Mouse (Mus musculus): ENCODE results near the gene Aicda. TPM values are rescaled to one million over a fixed set of nuclear protein-coding genes. Genes with fewer than 3 reads are reported as not detected.

Aicda gene
- polyA plus RNA-seq, 1 experiment, result not detected

- no peak overlapping the region for H3K27ac ChIP-seq (ENCODE audit: insufficient read depth, low read length)
- no peaks in the 10 kb centered on the region for H3K27me3 ChIP-seq (ENCODE audit: control insufficient read depth, insufficient read depth, low read length, poor library complexity, severe bottlenecking)
- no peak overlapping the region for H3K4me3 ChIP-seq (ENCODE audit: low read depth, low read length)
- no peaks in the 10 kb centered on the region for H3K4me1 ChIP-seq (ENCODE audit: control insufficient read depth, insufficient read depth, low read length)
- H3K36me3 ChIP-seq (ENCODE audit: control insufficient read depth, insufficient read depth, low read length, poor library complexity, severe bottlenecking), result no peaks in the 10 kb centered on the region
- H3K9ac ChIP-seq (ENCODE audit: low read depth, poor library complexity, severe bottlenecking), result no peak overlapping the region
- TF ChIP-seq CTCF (IDR thresholded peaks at IDR 0.05; ENCODE audit: low read depth, low read length) (no peak), POLR2A (IDR thresholded peaks at IDR 0.05; ENCODE audit: insufficient read depth, low read length) (no peak), EP300 (IDR thresholded peaks at IDR 0.05; ENCODE audit: insufficient read depth, low read depth, low read length) (no peak)
- no peaks in the 10 kb centered on the region for H3K9me3 ChIP-seq (replicated peaks; ENCODE audit: control insufficient read depth, insufficient read depth, low read length, poor library complexity, severe bottlenecking)
Observed at GRCm38 (mm10) chr6:122544672-122545071, 8.9 kb upstream of the Aicda start.

- TF ChIP-seq CTCF (IDR thresholded peaks at IDR 0.05; ENCODE audit: low read depth, low read length) (no peak), EP300 (IDR thresholded peaks at IDR 0.05; ENCODE audit: insufficient read depth, low read depth, low read length) (no peak), POLR2A (IDR thresholded peaks at IDR 0.05; ENCODE audit: insufficient read depth, low read length) (no peak)
- no peak overlapping the region for H3K4me3 ChIP-seq (ENCODE audit: low read depth, low read length)
- no peaks in the 10 kb centered on the region for H3K9me3 ChIP-seq (replicated peaks; ENCODE audit: control insufficient read depth, insufficient read depth, low read length, poor library complexity, severe bottlenecking)
- H3K9ac ChIP-seq (ENCODE audit: low read depth, poor library complexity, severe bottlenecking), result no peak overlapping the region
- no peaks in the 10 kb centered on the region for H3K27me3 ChIP-seq (ENCODE audit: control insufficient read depth, insufficient read depth, low read length, poor library complexity, severe bottlenecking)
- no peaks in the 10 kb centered on the region for H3K36me3 ChIP-seq (ENCODE audit: control insufficient read depth, insufficient read depth, low read length, poor library complexity, severe bottlenecking)
- H3K4me1 ChIP-seq (ENCODE audit: control insufficient read depth, insufficient read depth, low read length), result no peaks in the 10 kb centered on the region
- no peak overlapping the region for H3K27ac ChIP-seq (ENCODE audit: insufficient read depth, low read length)
Observed at GRCm38 (mm10) chr6:122545289-122545882, 8.2 kb upstream of the Aicda start.

GRCm38 (mm10) chr6:122545948-122546347 is 7.7 kb upstream of the Aicda start:
- Histone ChIP-seq H3K9me3 (replicated peaks; ENCODE audit: control insufficient read depth, insufficient read depth, low read length, poor library complexity, severe bottlenecking) (no peaks in the 10 kb centered on the region), H3K36me3 (ENCODE audit: control insufficient read depth, insufficient read depth, low read length, poor library complexity, severe bottlenecking) (no peaks in the 10 kb centered on the region), H3K27ac (ENCODE audit: insufficient read depth, low read length) (no peak overlapping the region), H3K27me3 (ENCODE audit: control insufficient read depth, insufficient read depth, low read length, poor library complexity, severe bottlenecking) (no peaks in the 10 kb centered on the region), H3K9ac (ENCODE audit: low read depth, poor library complexity, severe bottlenecking) (no peak overlapping the region), H3K4me3 (ENCODE audit: low read depth, low read length) (no peak overlapping the region), H3K4me1 (ENCODE audit: control insufficient read depth, insufficient read depth, low read length) (no peaks in the 10 kb centered on the region)
- TF ChIP-seq POLR2A (IDR thresholded peaks at IDR 0.05; ENCODE audit: insufficient read depth, low read length) (no peak), EP300 (IDR thresholded peaks at IDR 0.05; ENCODE audit: insufficient read depth, low read depth, low read length) (no peak)

- no peak overlapping the region for H3K9ac ChIP-seq (ENCODE audit: low read depth, poor library complexity, severe bottlenecking)
- H3K4me1 ChIP-seq (ENCODE audit: control insufficient read depth, insufficient read depth, low read length), result no peaks in the 10 kb centered on the region
- no peaks in the 10 kb centered on the region for H3K9me3 ChIP-seq (replicated peaks; ENCODE audit: control insufficient read depth, insufficient read depth, low read length, poor library complexity, severe bottlenecking)
- no peak overlapping the region for H3K27ac ChIP-seq (ENCODE audit: insufficient read depth, low read length)
- no peak for TF ChIP-seq EP300 (IDR thresholded peaks at IDR 0.05; ENCODE audit: insufficient read depth, low read depth, low read length)
- no peak for TF ChIP-seq CTCF (IDR thresholded peaks at IDR 0.05; ENCODE audit: low read depth, low read length)
- TF ChIP-seq POLR2A (IDR thresholded peaks at IDR 0.05; ENCODE audit: insufficient read depth, low read length), result no peak
- H3K36me3 ChIP-seq (ENCODE audit: control insufficient read depth, insufficient read depth, low read length, poor library complexity, severe bottlenecking), result no peaks in the 10 kb centered on the region
- H3K27me3 ChIP-seq (ENCODE audit: control insufficient read depth, insufficient read depth, low read length, poor library complexity, severe bottlenecking), result no peaks in the 10 kb centered on the region
- no peak overlapping the region for H3K4me3 ChIP-seq (ENCODE audit: low read depth, low read length)
Observed at GRCm38 (mm10) chr6:122554102-122554501, 501 bp downstream of the Aicda start.

- Histone ChIP-seq H3K36me3 (ENCODE audit: control insufficient read depth, insufficient read depth, low read length, poor library complexity, severe bottlenecking) (no peaks in the 10 kb centered on the region), H3K9ac (ENCODE audit: low read depth, poor library complexity, severe bottlenecking) (no peak overlapping the region), H3K4me3 (ENCODE audit: low read depth, low read length) (no peak overlapping the region), H3K4me1 (ENCODE audit: control insufficient read depth, insufficient read depth, low read length) (no peaks in the 10 kb centered on the region), H3K27me3 (ENCODE audit: control insufficient read depth, insufficient read depth, low read length, poor library complexity, severe bottlenecking) (no peaks in the 10 kb centered on the region), H3K9me3 (replicated peaks; ENCODE audit: control insufficient read depth, insufficient read depth, low read length, poor library complexity, severe bottlenecking) (no peaks in the 10 kb centered on the region), H3K27ac (ENCODE audit: insufficient read depth, low read length) (no peak overlapping the region)
- TF ChIP-seq EP300 (IDR thresholded peaks at IDR 0.05; ENCODE audit: insufficient read depth, low read depth, low read length) (no peak), CTCF (IDR thresholded peaks at IDR 0.05; ENCODE audit: low read depth, low read length) (no peak), POLR2A (IDR thresholded peaks at IDR 0.05; ENCODE audit: insufficient read depth, low read length) (no peak)
Observed at GRCm38 (mm10) chr6:122555266-122555665, 1.7 kb downstream of the Aicda start.

- no peak overlapping the region for H3K27ac ChIP-seq (ENCODE audit: insufficient read depth, low read length)
- no peaks in the 10 kb centered on the region for H3K27me3 ChIP-seq (ENCODE audit: control insufficient read depth, insufficient read depth, low read length, poor library complexity, severe bottlenecking)
- H3K9me3 ChIP-seq (replicated peaks; ENCODE audit: control insufficient read depth, insufficient read depth, low read length, poor library complexity, severe bottlenecking), result no peaks in the 10 kb centered on the region
- peaks cover 5% of the 10 kb centered on the region for H3K4me1 ChIP-seq (ENCODE audit: control insufficient read depth, insufficient read depth, low read length)
- TF ChIP-seq CTCF (IDR thresholded peaks at IDR 0.05; ENCODE audit: low read depth, low read length) (peak; percentile 23), EP300 (IDR thresholded peaks at IDR 0.05; ENCODE audit: insufficient read depth, low read depth, low read length) (no peak), POLR2A (IDR thresholded peaks at IDR 0.05; ENCODE audit: insufficient read depth, low read length) (no peak)
- no peaks in the 10 kb centered on the region for H3K36me3 ChIP-seq (ENCODE audit: control insufficient read depth, insufficient read depth, low read length, poor library complexity, severe bottlenecking)
- no peak overlapping the region for H3K9ac ChIP-seq (ENCODE audit: low read depth, poor library complexity, severe bottlenecking)
- no peak overlapping the region for H3K4me3 ChIP-seq (ENCODE audit: low read depth, low read length)
Observed at GRCm38 (mm10) chr6:122556959-122557561, 3.5 kb downstream of the Aicda start.

Data from ES-Bruce4 (cell line).